Mouse (Mus musculus) adrenal gland, postnatal 25 days (tissue): ENCODE results near the gene Apobec2. TPM values are rescaled to one million over a fixed set of nuclear protein-coding genes. Genes with fewer than 3 reads are reported as not detected.

Experiments
- DNase-seq: peaks from one replicate; pipeline ENCODE4 v3.0.0; 2021; ENCODE audit warnings: mixed read lengths
- total RNA-seq: library from RNA; stranded (reverse); gene quantifications from 2 replicates; pipeline ENCODE4 v1.2.3, GENCODE M21; 2021

Apobec2 gene
- total RNA-seq, 1 experiment from 2014 or later = 1.5 TPM

DNA sequence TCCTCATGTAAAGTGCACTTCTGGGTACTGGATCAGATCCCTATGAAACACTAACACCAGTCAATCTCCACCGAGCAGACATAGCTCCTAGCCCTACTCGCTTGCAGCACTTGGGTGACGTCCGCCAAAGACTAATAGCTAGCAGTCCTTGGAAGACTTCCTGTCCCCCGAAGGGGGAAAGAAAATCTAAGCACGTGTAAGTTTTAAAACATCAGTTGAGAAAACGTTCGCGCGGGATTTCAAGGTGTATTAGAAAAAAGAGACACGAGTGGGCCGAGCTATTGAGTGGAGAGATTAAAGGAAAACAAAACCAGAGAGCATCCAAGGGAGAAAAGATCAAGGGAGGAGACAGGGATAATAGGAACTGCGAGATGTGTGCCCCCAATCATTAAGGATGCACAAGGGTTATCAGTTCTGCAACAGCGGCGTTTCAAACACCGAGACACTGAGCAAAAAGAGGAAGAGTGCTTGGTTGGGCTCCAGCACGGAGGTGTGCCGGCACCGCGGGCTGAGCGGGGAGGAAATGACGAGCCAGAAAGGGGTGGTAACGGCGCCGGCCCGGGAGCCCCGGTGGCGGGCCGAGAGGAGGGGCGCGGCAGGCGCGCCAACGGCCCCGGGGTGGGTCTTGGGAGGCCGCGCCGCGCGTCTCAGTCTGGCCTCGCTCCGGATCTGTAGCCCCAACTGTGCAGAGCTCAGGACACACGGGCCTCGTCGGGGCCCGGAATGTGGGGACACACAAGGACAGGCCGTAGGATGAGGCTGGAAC is 24.0 kb downstream of the Apobec2 start:
- DNase-seq = peak; percentile 79

DNA sequence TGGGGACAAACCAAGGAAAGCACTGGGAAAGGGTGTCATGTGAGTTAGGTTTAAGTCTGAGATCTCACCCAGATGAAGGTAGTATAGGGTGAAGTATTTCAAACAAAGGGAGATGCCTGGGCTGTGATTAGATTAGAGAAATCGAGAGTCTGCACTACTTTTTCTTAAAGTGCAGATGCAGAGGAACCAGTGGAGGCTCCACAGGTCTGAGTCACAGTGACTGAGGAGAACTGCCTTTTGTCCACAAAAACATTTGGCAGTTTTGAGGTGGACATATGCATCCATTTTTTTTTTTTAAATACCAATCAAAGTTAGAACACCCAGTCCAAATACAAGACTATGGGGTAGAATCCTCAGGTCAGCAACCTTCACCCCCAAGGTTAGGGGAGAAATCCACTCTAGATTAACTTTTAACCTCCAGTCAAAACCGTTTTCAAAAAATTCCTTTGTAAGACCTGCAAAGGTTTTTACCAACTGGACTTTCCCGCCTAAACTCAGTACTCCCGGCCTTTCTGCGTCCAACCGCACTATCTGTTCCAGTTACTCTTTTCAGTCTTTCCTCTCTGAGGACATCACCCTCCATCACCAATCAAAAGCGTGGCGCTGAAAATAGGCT is 24.7 kb downstream of the Apobec2 start:
- no peak for DNase-seq

DNA sequence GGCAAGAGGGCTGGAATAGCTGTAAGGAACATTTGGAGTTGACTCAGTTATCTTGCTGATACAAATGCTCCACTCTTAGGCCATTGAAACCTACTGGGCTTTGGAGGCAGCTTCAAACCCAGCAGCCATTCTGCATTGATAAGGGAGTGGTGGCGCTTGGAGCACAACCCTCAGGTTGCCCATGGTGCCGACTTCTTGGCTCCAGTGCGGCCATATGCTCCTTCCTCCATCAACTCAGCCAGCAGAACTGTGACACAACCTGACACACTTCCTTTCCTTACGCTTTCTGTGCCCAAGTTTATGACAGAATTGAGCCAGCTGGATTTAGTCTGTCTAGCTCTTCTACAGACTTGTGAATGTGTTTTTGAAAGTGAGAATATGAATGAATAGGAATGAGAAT is 25.6 kb downstream of the Apobec2 start:
- DNase-seq = no peak

DNA sequence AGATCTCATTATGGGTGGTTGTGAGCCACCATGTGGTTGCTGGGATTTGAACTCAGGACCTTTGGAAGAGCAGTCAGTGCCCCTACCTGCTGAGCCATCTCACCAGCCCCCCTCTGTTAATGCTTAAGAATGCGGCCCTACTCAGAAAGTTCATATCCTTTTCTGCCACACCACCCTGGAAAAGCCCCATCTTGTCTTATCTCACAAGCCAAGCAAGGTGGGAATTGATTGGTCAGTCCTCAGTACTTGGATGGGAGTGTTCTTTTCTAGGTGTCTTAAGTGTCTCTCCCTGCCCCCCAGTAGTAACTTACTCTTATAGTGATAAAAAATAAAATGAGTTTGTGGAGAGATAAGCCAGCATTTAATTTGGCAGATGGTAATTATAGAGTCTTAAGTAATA is 28.0 kb downstream of the Apobec2 start:
- DNase-seq = no peak

DNA sequence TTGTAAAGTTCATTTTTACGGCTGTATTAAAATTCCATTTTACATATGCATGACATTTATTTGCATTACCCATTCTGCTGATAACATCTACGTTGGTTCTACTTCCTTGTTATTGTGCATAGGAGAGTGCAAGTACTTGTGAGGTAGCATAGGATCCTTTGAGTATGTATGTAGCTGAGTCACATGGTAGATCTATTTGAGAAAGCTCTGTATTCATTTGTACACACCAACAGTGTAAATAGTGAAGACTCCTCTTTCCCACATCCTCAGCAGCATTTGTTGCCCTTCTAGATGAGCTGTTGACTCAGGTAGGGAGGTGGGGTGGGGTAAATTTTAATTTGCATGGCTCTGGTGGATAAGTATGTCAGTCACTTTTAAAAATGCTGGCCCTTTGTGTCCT is 28.9 kb downstream of the Apobec2 start:
- no peak for DNase-seq

DNA sequence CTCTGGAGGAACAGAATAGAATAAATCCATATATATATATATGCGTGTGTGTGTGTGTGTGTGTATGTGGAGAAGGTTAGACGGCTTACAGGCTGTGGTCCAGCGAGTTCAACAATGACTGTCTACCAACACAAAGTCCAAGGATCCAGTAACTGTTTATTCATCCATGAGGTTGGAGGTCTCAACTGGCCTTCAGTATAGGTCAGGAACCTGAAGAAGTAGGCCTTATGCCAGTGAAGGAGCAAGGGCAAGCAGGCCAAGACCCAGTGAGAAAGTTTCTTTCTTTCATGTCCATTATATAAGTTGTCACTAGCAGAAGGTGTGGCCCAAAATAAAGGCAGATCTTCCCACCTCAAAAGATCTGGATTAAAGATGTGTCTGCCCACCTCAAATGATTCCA is 30.0 kb downstream of the Apobec2 start:
- no peak for DNase-seq

DNA sequence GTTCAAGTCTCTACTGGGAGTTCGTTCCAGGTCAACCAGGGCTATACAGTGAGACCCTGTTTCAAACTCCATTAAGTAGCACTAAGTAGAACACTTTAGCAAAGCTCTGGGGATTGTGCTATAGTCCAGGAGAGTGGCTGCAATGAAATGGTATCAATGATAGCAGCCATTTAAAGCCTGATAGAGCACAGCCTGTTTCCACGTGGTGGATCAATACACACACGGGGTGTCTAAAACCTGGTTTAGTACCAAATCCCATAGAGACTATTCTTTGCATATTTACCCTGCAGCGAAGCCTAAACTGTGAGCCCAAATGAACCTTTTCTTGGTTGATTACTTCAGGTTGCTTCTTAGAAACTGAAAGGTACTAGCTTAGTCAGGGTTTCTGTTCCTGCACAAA is 31.0 kb downstream of the Apobec2 start:
- DNase-seq = no peak

DNA sequence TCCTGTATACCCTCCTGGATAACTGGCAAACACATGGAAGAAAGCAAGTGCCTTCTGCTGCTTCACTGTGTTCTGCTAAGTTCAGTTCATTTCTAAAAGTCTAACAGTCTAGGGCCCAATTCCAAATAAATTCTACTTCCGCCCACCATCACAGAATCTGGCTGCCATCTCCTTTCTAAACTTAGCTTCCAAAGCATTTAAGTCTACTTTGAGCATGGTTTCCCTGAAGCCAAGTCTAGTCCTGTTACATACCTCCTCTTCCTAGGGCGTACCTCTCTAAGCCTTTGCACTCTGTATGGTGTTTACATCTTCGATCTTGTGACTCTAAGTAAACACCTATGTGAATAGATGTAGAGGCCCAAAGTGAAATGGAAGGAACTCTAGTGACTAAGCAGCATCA is 40.1 kb downstream of the Apobec2 start:
- DNase-seq = no peak

DNA sequence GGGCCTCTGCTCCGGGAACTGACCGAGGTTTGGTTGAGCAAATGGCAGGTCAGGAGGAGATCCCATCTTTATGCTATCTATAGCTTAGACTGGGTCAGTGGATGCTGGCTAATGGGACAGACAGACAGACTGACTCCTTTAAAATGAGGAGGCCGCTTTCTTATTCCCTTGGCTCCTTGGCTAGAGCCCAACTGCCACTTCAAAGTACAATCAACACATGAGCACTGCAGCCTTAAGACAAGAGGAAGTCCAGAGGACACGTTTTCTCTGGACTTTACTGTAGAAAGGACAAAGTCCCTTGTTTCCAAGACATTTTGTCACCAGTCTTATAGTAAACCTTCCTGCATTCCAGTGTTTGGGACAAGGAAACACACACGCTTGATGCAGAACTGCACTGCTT is 41.3 kb downstream of the Apobec2 start:
- DNase-seq = no peak

DNA sequence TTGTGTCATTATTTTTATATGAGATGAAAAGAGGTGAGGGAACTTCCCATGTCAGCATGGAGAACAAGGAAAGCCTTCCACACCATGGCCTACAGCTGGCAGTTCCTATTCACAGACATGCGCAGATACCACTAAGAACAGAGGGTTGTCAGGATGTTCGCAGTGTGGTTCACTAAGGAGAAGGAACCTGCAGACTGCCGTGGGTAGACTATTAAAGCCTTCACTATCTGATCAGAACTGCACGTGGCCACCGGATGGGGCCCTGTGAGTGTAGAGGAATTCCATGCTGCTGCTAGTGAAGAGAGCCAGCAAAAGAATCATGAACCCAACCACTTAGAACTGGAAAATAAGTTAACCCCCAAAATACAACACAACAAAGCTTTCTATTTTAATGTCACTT is 43.3 kb downstream of the Apobec2 start:
- DNase-seq = no peak

DNA sequence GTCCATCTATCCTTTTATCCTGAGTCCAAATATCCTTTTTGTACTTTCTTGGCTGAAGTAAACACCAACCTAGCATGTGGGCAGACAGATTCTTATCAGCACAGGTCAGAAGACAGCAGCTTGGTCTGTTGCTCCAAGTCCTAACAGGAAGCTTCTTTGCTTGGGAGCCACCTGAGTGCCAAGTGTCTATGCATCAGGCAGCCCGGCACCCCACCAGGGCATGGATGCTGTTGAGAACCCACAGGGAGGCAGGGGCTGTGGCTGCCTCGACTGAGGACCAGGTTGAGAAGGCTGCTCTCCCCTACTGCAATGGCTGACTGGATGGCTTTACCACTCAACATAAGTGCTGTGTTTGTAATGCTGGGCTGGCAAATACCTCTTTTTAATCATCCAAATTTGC is 44.1 kb downstream of the Apobec2 start:
- DNase-seq = no peak

DNA sequence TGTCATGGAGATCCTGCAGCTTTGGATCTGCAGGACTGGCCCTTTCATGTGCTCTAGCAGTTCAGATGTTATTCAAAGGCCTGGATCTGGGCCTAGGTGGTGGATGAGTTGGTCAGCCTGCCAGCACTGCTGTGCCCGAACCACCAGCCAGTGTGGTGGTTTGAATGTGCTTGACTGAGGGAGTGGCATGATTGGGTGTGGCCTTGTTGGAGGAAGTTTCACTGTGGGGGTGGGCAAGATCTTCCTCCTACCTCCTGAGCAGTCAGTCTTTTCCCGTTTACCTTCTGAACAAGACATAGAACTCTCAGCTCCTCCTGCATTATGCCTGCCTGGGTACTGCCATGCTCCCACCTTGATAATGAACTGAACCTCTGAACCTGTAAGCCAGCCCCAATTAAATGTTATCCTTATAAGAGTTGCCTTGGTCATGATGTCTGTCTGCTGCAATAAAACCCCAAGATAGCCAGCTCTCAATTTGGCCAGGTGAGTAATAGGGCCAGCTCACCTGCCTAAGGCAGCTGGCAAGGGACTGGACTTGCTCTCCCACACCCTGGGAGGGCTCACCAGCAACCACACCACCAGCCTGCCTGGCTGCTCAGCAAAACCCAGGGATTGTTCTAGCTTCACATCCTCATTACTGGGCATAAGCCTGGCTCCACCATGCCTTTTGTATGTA is 46.8 kb downstream of the Apobec2 start:
- DNase-seq = no peak

DNA sequence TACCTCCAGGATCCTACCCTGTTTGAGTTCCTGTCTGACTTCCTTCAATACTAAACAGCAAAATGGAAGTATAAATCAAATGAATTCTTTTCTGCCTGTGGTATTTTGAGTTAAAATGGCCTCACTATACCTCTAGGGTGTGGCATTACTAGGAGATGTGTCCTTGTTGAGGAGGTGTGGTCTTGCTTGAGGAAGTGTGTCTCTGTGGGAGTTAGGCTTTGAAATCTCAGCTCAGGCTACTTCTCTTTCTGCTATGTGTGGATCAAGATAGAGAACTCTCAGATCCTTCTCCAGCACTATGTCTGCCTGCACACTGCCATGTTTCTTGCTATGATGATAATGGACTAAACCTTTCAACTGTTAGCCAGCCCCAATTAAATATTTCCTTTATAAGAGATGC is 53.7 kb downstream of the Apobec2 start:
- DNase-seq = no peak

DNA sequence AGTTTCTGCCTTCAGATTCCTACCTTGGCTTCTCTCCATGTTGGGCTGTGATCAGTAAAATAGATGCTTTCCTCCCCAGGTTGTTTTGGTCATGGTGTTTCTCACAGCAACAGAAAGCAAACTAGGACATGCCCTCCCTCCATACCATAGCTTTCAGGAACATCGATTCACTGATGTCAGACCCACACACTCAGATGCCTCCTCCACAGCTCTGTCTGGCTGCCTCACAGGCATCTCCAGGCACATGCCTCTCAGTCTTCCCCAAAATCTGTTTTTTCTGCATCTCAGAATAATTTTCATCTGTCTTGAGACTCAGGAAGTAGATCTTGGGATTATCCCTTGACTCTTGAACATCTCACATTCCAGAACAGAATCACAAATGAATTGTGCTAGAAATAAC is 56.6 kb downstream of the Apobec2 start:
- no peak for DNase-seq

DNA sequence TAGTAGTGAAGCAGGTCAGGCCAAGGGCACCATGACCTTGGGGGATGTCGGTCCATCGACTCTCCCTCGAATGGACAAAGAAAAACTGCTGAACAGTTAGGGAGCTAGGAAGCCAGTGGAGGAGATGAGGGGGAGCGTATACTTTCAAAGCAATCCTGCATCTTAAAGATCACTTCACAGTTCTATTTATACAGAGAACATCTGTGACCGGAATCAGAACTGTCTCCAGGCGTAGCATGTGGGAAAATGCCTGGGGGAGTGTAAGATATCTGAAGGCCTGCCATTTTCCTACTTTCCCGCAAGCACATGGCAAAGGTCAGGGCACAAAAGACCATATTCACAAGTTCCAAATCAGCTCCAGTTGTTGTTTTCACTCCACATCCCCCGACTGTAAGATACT is 59.7 kb downstream of the Apobec2 start:
- no peak for DNase-seq

DNA sequence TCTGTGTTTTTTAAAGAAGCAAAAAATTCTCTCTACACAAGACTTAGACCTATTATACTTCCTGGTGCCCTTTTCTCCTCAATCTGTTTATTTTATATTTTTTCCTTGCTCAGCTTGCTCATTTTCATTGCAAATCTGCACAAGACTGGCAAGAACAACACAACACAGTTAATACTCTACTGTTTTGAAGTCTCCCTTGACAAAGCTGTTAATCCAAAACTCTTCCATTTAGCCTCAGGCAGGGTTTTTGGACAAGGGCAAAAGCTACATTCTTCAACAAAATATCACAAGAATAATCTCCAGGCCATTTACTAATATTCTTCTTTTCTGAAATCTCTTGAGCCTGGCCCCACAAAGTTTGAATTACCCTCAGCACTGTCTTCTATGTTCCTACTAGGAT is 61.1 kb downstream of the Apobec2 start:
- no peak for DNase-seq

Other genes with a start within 250 kb of the Apobec2 start
- not detected in 2 replicates for gene Trem1, start 200.2 kb downstream of the Apobec2 start, total RNA-seq
- not detected in 2 replicates for gene Trem3, start 185.2 kb downstream of the Apobec2 start, total RNA-seq
- gene Treml4, start 168.6 kb downstream of the Apobec2 start, total RNA-seq = 0.52 and 1.00 TPM in 2 replicates
- gene Treml2, start 133.4 kb downstream of the Apobec2 start, total RNA-seq = 0.15 TPM in 1 of 2 replicates, not detected in the other
- 0.12 TPM in 1 of 2 replicates, not detected in the other for gene B430306N03Rik, start 116.8 kb downstream of the Apobec2 start, total RNA-seq
- 1.00 and 1.7 TPM in 2 replicates for gene Trem2, start 86.5 kb downstream of the Apobec2 start, total RNA-seq
- not detected in 2 replicates for gene Treml1, start 73.0 kb downstream of the Apobec2 start, total RNA-seq
- gene Nfya, start 23.0 kb downstream of the Apobec2 start, total RNA-seq = 36.6 and 39.2 TPM in 2 replicates
- 21.5 and 31.2 TPM in 2 replicates for gene Oard1, start 22.9 kb downstream of the Apobec2 start, total RNA-seq
- gene Tspo2, start 18.6 kb upstream of the Apobec2 start, total RNA-seq = not detected in 2 replicates
- not detected in 2 replicates for gene Unc5cl, start 22.0 kb upstream of the Apobec2 start, total RNA-seq